Mouse (Mus musculus): Measurements from ENCODE around the gene Ubxn11. TPM values are rescaled to one million over a fixed set of nuclear protein-coding genes. Genes with fewer than 3 reads are reported as not detected.

The Ubxn11 gene
- polyA plus RNA-seq, 1 experiment from 2014 or later = 1.3 TPM

DNA sequence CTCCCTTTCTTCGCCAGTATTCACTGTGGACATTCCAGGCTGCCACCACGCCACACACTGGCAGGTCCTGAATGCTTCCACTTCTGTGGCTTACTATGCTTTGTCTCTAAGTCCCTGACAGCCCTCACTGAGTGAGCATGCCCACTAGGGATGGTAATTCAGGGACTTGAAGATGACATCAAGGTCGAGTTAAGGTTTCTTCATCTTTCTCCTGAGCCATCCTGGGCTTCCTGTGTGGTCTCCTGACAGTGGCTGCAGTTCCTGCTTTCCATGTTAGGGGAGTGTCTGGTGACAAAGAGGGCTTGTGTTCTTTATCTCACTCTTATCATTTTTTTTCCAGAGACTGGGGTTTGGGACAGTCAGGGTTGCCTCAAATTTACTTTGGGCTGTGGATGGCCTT lies 8.3 kb downstream of the Ubxn11 start:
- WGBS = 55% methylated on average over 3 of the region's 3 CpGs
- H3K9ac ChIP-seq (ENCODE audit: low read length) = no peak overlapping the region
- TF ChIP-seq EP300 (optimal IDR thresholded peaks at IDR 0.05) (no peak), CTCF (IDR thresholded peaks at IDR 0.05; ENCODE audit: low read depth) (no peak)
- no peaks in the 10 kb centered on the region for H3K4me1 ChIP-seq (replicated peaks; ENCODE audit: control insufficient read depth, insufficient read depth)
- H3K27ac ChIP-seq (replicated peaks) = no peak overlapping the region
- no peak overlapping the region for H3K4me3 ChIP-seq (ENCODE audit: low read depth, low read length)
- no peak for DNase-seq (ENCODE audit: low spot score)
- no peak overlapping the region for H3K4me2 ChIP-seq (replicated peaks; ENCODE audit: low read depth)
- H3K9me3 ChIP-seq (ENCODE audit: control insufficient read depth, low read length) = no peaks in the 10 kb centered on the region
- no peak for ATAC-seq (ENCODE audit: low FRiP score, low TSS enrichment)
- no peaks in the 10 kb centered on the region for H3K36me3 ChIP-seq (ENCODE audit: control insufficient read depth, insufficient read depth, low read length)
- H3K27me3 ChIP-seq (ENCODE audit: control insufficient read depth, insufficient read depth, low read length) = no peaks in the 10 kb centered on the region

DNA sequence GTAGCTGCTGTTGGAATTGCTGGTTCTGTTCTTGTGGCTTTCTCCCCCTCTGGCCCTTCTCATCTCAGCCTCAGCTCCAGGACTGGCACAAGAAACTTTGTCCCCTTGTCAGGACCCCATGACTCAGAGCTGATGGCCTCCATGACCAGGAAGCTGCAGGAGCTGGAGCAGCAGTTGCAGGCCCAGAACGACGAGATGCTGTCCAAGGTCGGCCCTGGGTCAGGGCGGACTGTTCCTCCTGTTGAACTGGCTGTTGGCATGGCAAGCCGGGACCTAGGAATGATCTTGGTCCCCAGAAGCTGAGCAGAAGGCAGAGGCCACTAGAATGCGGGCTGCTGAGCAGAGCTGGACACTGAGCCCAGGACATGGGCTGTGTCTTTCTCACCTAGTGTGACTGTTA lies 10.0 kb downstream of the Ubxn11 start:
- Histone ChIP-seq H3K4me3 (ENCODE audit: low read depth, low read length) (no peak overlapping the region), H3K36me3 (ENCODE audit: control insufficient read depth, insufficient read depth, low read length) (no peaks in the 10 kb centered on the region), H3K9me3 (ENCODE audit: control insufficient read depth, low read length) (no peaks in the 10 kb centered on the region), H3K27ac (replicated peaks) (no peak overlapping the region), H3K4me2 (replicated peaks; ENCODE audit: low read depth) (no peak overlapping the region), H3K27me3 (ENCODE audit: control insufficient read depth, insufficient read depth, low read length) (no peaks in the 10 kb centered on the region), H3K9ac (ENCODE audit: low read length) (no peak overlapping the region), H3K4me1 (replicated peaks; ENCODE audit: control insufficient read depth, insufficient read depth) (no peaks in the 10 kb centered on the region)
- TF ChIP-seq EP300 (optimal IDR thresholded peaks at IDR 0.05) = no peak
- no peak for TF ChIP-seq CTCF (IDR thresholded peaks at IDR 0.05; ENCODE audit: low read depth)
- ATAC-seq (ENCODE audit: low FRiP score, low TSS enrichment) (no peak), DNase-seq (ENCODE audit: low spot score) (no peak)
- WGBS = 52% methylated on average over 6 of the region's 6 CpGs

DNA sequence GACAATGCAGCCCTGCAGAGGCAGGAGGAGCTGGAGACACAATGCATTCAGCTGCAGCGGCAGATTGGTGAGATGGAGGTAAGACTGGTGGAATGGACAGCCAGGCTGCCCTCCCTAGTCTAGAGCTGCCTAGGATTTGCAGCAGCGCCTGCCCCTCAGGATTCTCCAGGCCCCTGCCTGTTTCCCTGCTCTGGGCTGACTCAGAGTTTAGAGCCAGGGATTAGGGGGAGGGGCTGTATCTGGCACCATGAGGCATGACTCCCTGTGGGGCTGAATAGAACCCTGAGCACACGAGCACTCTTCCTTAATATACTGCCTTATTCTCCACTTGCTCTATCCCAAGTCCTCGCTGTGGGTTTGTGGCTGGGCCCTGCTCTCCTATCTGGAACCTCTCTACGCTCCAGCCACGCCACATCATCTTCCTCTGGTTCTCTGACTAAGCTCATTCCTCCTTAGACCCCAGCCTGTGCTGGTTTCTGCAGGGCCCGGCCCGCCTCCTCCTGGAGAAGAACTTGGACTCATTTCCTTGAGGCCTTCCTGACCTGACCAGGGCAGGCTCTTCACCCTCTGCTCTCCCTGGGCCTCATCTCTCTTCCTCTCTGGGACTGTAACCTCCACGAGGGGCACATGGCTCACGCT lies 11.1 kb downstream of the Ubxn11 start:
- no peak overlapping the region for H3K4me3 ChIP-seq (ENCODE audit: low read depth, low read length)
- 63% methylated on average over 10 of the region's 10 CpGs for WGBS
- ATAC-seq (ENCODE audit: low FRiP score, low TSS enrichment) = no peak
- no peak overlapping the region for H3K9ac ChIP-seq (ENCODE audit: low read length)
- DNase-seq (ENCODE audit: low spot score) = no peak
- H3K4me2 ChIP-seq (replicated peaks; ENCODE audit: low read depth) = no peak overlapping the region
- no peaks in the 10 kb centered on the region for H3K27me3 ChIP-seq (ENCODE audit: control insufficient read depth, insufficient read depth, low read length)
- H3K27ac ChIP-seq (replicated peaks) = no peak overlapping the region
- H3K36me3 ChIP-seq (ENCODE audit: control insufficient read depth, insufficient read depth, low read length) = no peaks in the 10 kb centered on the region
- H3K4me1 ChIP-seq (replicated peaks; ENCODE audit: control insufficient read depth, insufficient read depth) = no peaks in the 10 kb centered on the region
- no peak for TF ChIP-seq EP300 (optimal IDR thresholded peaks at IDR 0.05)
- no peak for TF ChIP-seq CTCF (IDR thresholded peaks at IDR 0.05; ENCODE audit: low read depth)
- no peaks in the 10 kb centered on the region for H3K9me3 ChIP-seq (ENCODE audit: control insufficient read depth, low read length)

DNA sequence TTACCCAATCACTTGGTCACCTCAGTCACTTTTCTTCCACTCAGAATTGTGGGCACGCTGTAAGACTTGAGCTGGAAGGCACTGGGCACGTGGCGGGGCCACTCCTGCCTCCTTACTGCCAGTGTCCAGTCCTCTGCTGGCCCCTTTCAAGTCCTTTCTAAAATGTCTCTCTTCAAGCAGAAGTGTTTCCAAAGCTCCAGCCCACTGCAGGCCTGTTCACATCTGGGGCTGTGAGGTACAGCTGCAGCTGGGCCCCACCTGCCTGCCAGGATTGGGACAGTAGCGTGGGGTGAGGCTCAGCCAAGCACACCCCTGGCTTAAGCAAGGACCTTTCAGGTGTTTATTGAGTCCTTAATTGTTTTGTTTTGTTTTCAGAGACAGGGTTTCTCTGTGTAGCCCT lies 11.7 kb downstream of the Ubxn11 start:
- Histone ChIP-seq H3K27ac (replicated peaks) (no peak overlapping the region), H3K4me1 (replicated peaks; ENCODE audit: control insufficient read depth, insufficient read depth) (no peaks in the 10 kb centered on the region), H3K9me3 (ENCODE audit: control insufficient read depth, low read length) (no peaks in the 10 kb centered on the region), H3K9ac (ENCODE audit: low read length) (no peak overlapping the region), H3K4me3 (ENCODE audit: low read depth, low read length) (no peak overlapping the region), H3K27me3 (ENCODE audit: control insufficient read depth, insufficient read depth, low read length) (no peaks in the 10 kb centered on the region), H3K36me3 (ENCODE audit: control insufficient read depth, insufficient read depth, low read length) (no peaks in the 10 kb centered on the region), H3K4me2 (replicated peaks; ENCODE audit: low read depth) (no peak overlapping the region)
- 91% methylated on average over 4 of the region's 4 CpGs for WGBS
- no peak for ATAC-seq (ENCODE audit: low FRiP score, low TSS enrichment)
- no peak for DNase-seq (ENCODE audit: low spot score)
- TF ChIP-seq CTCF (IDR thresholded peaks at IDR 0.05; ENCODE audit: low read depth) (no peak), EP300 (optimal IDR thresholded peaks at IDR 0.05) (no peak)

DNA sequence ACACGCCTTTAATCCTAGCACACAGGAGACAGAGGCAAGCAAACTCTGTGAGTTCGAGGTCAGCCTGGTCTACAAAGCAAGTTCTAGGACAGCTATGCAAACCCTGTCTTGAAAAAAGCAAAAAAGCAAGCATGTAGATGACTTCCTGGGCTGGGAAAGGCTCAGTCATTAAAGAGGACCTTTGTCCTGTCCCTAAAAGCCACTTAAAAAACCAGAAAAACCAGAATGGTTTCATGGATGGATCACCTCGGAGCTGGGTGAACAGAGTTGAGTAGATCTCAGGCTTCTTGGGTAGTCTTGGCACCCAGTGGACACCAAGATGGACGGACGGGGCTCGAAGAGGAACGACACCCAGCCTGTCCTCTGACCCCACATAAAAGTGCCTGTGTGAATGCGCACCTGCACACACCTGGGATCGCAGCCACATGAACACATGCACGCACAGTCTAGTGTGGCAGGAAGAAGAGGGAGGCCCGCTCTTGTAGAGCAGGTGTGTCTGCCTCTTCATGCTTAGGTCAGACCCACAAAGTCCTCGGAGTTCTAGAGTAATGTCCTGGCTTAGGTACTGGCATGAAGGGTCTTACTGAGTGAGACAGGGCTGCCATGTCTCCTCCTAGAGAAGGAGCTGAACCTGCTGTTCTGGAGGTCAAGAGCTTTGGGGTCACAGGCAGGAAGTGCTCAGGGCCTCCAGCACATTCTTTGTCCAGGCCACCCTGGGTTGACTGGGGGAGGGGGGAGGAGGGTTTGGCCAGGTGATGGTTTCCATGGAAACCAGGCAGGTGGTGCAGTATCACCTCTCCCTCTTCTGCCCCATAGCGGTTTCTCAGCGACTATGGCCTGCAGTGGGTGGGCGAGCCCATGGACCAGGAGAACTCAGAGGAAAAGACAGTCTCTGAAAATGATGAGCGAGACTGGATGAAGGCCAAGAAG lies 13.1 kb downstream of the Ubxn11 start:
- no peak overlapping the region for H3K27ac ChIP-seq (replicated peaks)
- 74% methylated on average over 16 of the region's 16 CpGs for WGBS
- no peaks in the 10 kb centered on the region for H3K4me1 ChIP-seq (replicated peaks; ENCODE audit: control insufficient read depth, insufficient read depth)
- no peaks in the 10 kb centered on the region for H3K36me3 ChIP-seq (ENCODE audit: control insufficient read depth, insufficient read depth, low read length)
- H3K27me3 ChIP-seq (ENCODE audit: control insufficient read depth, insufficient read depth, low read length) = no peaks in the 10 kb centered on the region
- no peaks in the 10 kb centered on the region for H3K9me3 ChIP-seq (ENCODE audit: control insufficient read depth, low read length)
- no peak for ATAC-seq (ENCODE audit: low FRiP score, low TSS enrichment)
- H3K4me3 ChIP-seq (ENCODE audit: low read depth, low read length) = no peak overlapping the region
- H3K9ac ChIP-seq (ENCODE audit: low read length) = no peak overlapping the region
- DNase-seq (ENCODE audit: low spot score) = no peak
- no peak overlapping the region for H3K4me2 ChIP-seq (replicated peaks; ENCODE audit: low read depth)
- TF ChIP-seq CTCF (IDR thresholded peaks at IDR 0.05; ENCODE audit: low read depth) = no peak

DNA sequence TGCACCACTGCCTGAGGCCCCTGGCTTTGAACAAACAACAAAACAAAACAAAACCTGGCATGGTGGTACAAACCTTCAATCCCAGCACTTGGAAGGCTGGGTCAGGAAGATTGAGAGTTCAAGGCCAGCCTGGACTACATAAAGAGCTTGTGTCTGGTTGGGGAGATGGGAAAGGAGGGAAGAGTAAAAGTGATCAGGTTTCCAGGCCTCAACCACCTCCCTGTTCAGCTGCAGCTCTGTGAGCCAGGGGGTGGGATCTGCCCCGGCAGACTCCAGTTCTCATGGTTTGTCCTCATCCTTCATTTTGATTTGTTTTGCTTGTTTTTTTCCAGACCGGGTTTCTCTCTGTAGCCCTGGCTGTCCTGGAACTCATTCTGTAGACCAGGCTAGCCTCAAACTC lies 14.1 kb downstream of the Ubxn11 start:
- no peak for TF ChIP-seq CTCF (IDR thresholded peaks at IDR 0.05; ENCODE audit: low read depth)
- TF ChIP-seq EP300 (optimal IDR thresholded peaks at IDR 0.05) = no peak
- no peak for ATAC-seq (ENCODE audit: low FRiP score, low TSS enrichment)
- no peak for DNase-seq (ENCODE audit: low spot score)
- Histone ChIP-seq H3K27me3 (ENCODE audit: control insufficient read depth, insufficient read depth, low read length) (no peaks in the 10 kb centered on the region), H3K9me3 (ENCODE audit: control insufficient read depth, low read length) (no peaks in the 10 kb centered on the region), H3K27ac (replicated peaks) (no peak overlapping the region), H3K4me1 (replicated peaks; ENCODE audit: control insufficient read depth, insufficient read depth) (no peaks in the 10 kb centered on the region), H3K36me3 (ENCODE audit: control insufficient read depth, insufficient read depth, low read length) (no peaks in the 10 kb centered on the region), H3K9ac (ENCODE audit: low read length) (no peak overlapping the region), H3K4me3 (ENCODE audit: low read depth, low read length) (no peak overlapping the region), H3K4me2 (replicated peaks; ENCODE audit: low read depth) (no peak overlapping the region)
- WGBS = 66% methylated on average over 2 of the region's 2 CpGs
